Mouse (Mus musculus): Measurements from ENCODE around the gene Cd46. TPM values are rescaled to one million over a fixed set of nuclear protein-coding genes. Genes with fewer than 3 reads are reported as not detected.
A peak's percentile ranks its signal among the peaks of the same experiment; 100 is the strongest.

The Cd46 gene
- polyA plus RNA-seq, 1 experiment from 2014 or later: 1.1 TPM

GRCm38 (mm10) chr1:194994262-194994661 is 97.8 kb downstream of the Cd46 start:
- Histone ChIP-seq H3K4me3 (no peak overlapping the region), H3K27me3 (no peaks in the 10 kb centered on the region), H3K9me3 (no peaks in the 10 kb centered on the region), H3K9ac (no peak overlapping the region), H3K36me3 (no peaks in the 10 kb centered on the region), H3K4me1 (no peaks in the 10 kb centered on the region), H3K4me2 (no peak overlapping the region), H3K27ac (no peak overlapping the region)
- 58% methylated on average over 5 of the region's 5 CpGs for WGBS
- no peak for ATAC-seq (ENCODE audit: insufficient number of reproducible peaks, insufficient read depth, low FRiP score, low TSS enrichment, low read depth)

GRCm38 (mm10) chr1:194993409-194993988 is 98.5 kb downstream of the Cd46 start:
- H3K27me3 ChIP-seq: no peaks in the 10 kb centered on the region
- H3K36me3 ChIP-seq: no peaks in the 10 kb centered on the region
- H3K27ac ChIP-seq: no peak overlapping the region
- no peak overlapping the region for H3K4me3 ChIP-seq
- no peak overlapping the region for H3K4me2 ChIP-seq
- 79% methylated on average over 1 of the region's 1 CpGs for WGBS
- no peak overlapping the region for H3K9ac ChIP-seq
- no peaks in the 10 kb centered on the region for H3K9me3 ChIP-seq
- ATAC-seq (ENCODE audit: insufficient number of reproducible peaks, insufficient read depth, low FRiP score, low TSS enrichment, low read depth): no peak
- no peaks in the 10 kb centered on the region for H3K4me1 ChIP-seq

- no peak overlapping the region for H3K27ac ChIP-seq
- no peaks in the 10 kb centered on the region for H3K36me3 ChIP-seq
- ATAC-seq (ENCODE audit: insufficient number of reproducible peaks, insufficient read depth, low FRiP score, low TSS enrichment, low read depth): no peak
- H3K27me3 ChIP-seq: no peaks in the 10 kb centered on the region
- no peaks in the 10 kb centered on the region for H3K4me1 ChIP-seq
- no peak overlapping the region for H3K4me2 ChIP-seq
- no peak overlapping the region for H3K4me3 ChIP-seq
- H3K9ac ChIP-seq: no peak overlapping the region
- 71% methylated on average over 5 of the region's 5 CpGs for WGBS
- no peaks in the 10 kb centered on the region for H3K9me3 ChIP-seq
Measured at GRCm38 (mm10) chr1:194992589-194993317, 99.3 kb downstream of the Cd46 start.

- Histone ChIP-seq H3K36me3 (no peaks in the 10 kb centered on the region), H3K4me3 (no peak overlapping the region), H3K27me3 (no peaks in the 10 kb centered on the region), H3K9ac (no peak overlapping the region), H3K4me2 (no peak overlapping the region), H3K9me3 (no peaks in the 10 kb centered on the region), H3K4me1 (no peaks in the 10 kb centered on the region), H3K27ac (no peak overlapping the region)
- WGBS: 82% methylated on average over 2 of the region's 2 CpGs
- no peak for ATAC-seq (ENCODE audit: insufficient number of reproducible peaks, insufficient read depth, low FRiP score, low TSS enrichment, low read depth)
Measured at GRCm38 (mm10) chr1:194991654-194992053, 100.4 kb downstream of the Cd46 start.

- H3K36me3 ChIP-seq: no peaks in the 10 kb centered on the region
- no peak overlapping the region for H3K27ac ChIP-seq
- ATAC-seq (ENCODE audit: insufficient number of reproducible peaks, insufficient read depth, low FRiP score, low TSS enrichment, low read depth): no peak
- no peaks in the 10 kb centered on the region for H3K27me3 ChIP-seq
- no peaks in the 10 kb centered on the region for H3K4me1 ChIP-seq
- no peaks in the 10 kb centered on the region for H3K9me3 ChIP-seq
- 89% methylated on average over 2 of the region's 2 CpGs for WGBS
- H3K4me2 ChIP-seq: no peak overlapping the region
- no peak overlapping the region for H3K4me3 ChIP-seq
- H3K9ac ChIP-seq: no peak overlapping the region
Measured at GRCm38 (mm10) chr1:194990976-194991375, 101.1 kb downstream of the Cd46 start.

- Histone ChIP-seq H3K27me3 (no peaks in the 10 kb centered on the region), H3K36me3 (no peaks in the 10 kb centered on the region), H3K9ac (no peak overlapping the region), H3K27ac (no peak overlapping the region), H3K4me3 (no peak overlapping the region), H3K4me1 (no peaks in the 10 kb centered on the region), H3K4me2 (no peak overlapping the region), H3K9me3 (no peaks in the 10 kb centered on the region)
- no peak for ATAC-seq (ENCODE audit: insufficient number of reproducible peaks, insufficient read depth, low FRiP score, low TSS enrichment, low read depth)
- whole genome bisulfite sequencing: 91% methylated on average over 1 of the region's 1 CpGs
Measured at GRCm38 (mm10) chr1:194989024-194989423, 103.0 kb downstream of the Cd46 start.

MicroRNA genes within 50 kb of the gene (microRNA counts, 519-probe panel; counts per million panel counts)
- microRNA mmu-miR-29b: 2,327 counts per million, percentile 57 among the panel's probes with 10 or more counts
- 3,170 counts per million, percentile 74 among the panel's probes with 10 or more counts for microRNA mmu-miR-29c

Small RNA genes within 50 kb of the gene (microRNA-seq; reads per million reads assigned to microRNA genes)
- gene Mir29b-2 (0.55 reads per million), gene Mir29c (47.5 reads per million, percentile 43 among the genes with 10 or more reads in this experiment)

Other genes starting within 250 kb of the Cd46 start
- gene Cd34, start 153.4 kb downstream of the Cd46 start, polyA plus RNA-seq (2015; fragmentation: Nextera tagmentation; extraction: Ambion mirVana): 60.5 and 62.9 TPM in 2 replicates
- gene Cr1l, start 39.3 kb upstream of the Cd46 start, polyA plus RNA-seq (2015; fragmentation: Nextera tagmentation; extraction: Ambion mirVana): 58.7 and 60.1 TPM in 2 replicates
- gene Cr2, start 84.5 kb upstream of the Cd46 start, polyA plus RNA-seq (2015; fragmentation: Nextera tagmentation; extraction: Ambion mirVana): 0.28 and 0.80 TPM in 2 replicates